Mouse (Mus musculus) CD8-positive naive resting alpha-beta T cell, adult 57 days (primary cell): ENCODE data around the gene Zc2hc1b. TPM values are rescaled to one million over a fixed set of nuclear protein-coding genes. Genes with fewer than 3 reads are reported as not detected.

Experiments
- total RNA-seq: library from RNA; stranded (reverse); gene quantifications from one replicate; pipeline ENCODE4 v1.2.4, GENCODE M21; 2023

Gene Zc2hc1b
- not detected for total RNA-seq

DNA sequence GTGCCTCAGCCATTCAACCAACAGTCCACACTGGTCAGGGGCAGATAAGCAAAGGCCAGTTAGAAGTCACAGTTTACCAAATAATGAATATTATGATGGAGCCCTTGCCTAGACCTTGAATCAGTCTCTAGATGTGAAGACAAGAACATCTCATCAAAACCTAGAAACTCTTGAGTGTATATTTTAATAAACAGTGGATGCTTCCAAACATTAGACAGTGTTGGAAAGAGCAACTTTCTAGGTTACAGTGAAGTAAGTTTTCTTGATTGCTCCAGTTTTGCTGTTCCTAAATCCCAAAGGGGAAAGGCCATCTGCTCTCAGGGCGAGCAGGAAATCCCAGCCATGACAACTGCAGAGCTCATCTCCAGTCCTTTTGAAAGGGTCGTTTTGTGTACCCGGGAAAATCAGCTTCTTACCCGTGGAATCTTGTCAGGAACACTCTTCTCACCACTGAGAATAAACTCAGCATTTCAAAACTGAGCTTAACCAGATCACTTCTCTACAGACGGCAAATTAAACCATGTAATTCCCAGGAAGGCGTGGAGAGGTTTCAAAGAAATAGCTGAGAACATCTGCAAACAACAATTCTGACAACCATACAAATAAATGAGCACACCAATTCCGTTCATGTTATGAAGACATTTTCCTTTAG is at the start of gene Zc2hc1b:
Gene Zc2hc1b (minus strand): TSS at position 51 of the 652 bp plus-strand sequence.

DNA sequence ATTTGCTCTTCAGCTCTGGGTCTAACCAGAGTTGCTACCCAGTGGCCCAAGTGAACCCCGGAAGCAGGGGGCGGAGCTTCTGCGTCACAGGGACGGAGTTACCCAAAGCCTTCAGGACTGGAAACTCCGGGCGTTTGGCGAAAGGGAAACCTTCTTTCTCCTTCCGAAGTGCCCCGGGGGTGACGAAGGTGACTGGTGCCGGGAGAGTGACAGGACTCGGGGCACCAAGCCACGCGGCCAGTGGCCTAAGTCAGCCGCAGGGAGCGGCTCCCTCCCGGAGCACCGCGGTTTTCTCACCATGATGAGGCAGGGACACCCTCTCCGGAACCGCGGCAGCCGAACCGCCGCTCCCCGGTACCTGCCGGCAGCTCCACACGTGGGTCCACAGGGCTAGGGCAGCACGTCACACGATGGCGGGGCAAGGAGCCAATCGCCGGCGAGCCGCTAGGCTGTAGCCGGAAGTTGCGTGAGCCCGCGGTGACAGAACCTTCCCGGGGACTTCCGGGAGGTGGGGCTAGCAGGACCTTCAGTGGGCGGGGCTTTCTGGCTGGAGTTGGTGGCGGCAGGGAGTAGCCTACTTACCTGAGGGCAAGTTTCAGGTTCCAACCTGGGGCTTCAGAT is 15.0 kb upstream of the Zc2hc1b start, which contains the start of gene Ltv1:
Gene Ltv1 (minus strand): TSS at position 438 of the 621 bp plus-strand sequence.

Other genes starting within 250 kb of the Zc2hc1b start
- 3.1 TPM for gene Stx11, start 213.7 kb downstream of the Zc2hc1b start, total RNA-seq
- 8.0 TPM for gene Sf3b5, start 172.7 kb downstream of the Zc2hc1b start, total RNA-seq
- gene Plagl1, start 117.5 kb downstream of the Zc2hc1b start, total RNA-seq, result 0.24 TPM
- gene Ltv1, start 15.1 kb upstream of the Zc2hc1b start, total RNA-seq, result 67.1 TPM